Mouse (Mus musculus) ES-Bruce4 (cell line): ENCODE data around the gene Rap1gap2. TPM values are rescaled to one million over a fixed set of nuclear protein-coding genes. Genes with fewer than 3 reads are reported as not detected.

Experiments
- H3K27ac ChIP-seq: 2 replicates; pipeline ENCODE4 v1.5.1; 2012; ENCODE audit warnings: low read length, inconsistent platforms; ENCODE audit not compliant: insufficient read depth
- H3K27me3 ChIP-seq: 2 replicates; pipeline ENCODE4 v1.6.1; 2012; ENCODE audit warnings: mild to moderate bottlenecking, low read length, inconsistent platforms; ENCODE audit not compliant: control insufficient read depth, poor library complexity, insufficient read depth, severe bottlenecking
- H3K36me3 ChIP-seq: 2 replicates; pipeline ENCODE4 v1.6.1; 2012; ENCODE audit warnings: inconsistent platforms, mild to moderate bottlenecking, low read length, moderate library complexity; ENCODE audit not compliant: control insufficient read depth, poor library complexity, insufficient read depth, severe bottlenecking
- H3K4me1 ChIP-seq: one replicate; pipeline ENCODE4 v1.8.1; 2011; ENCODE audit warnings: low read length; ENCODE audit not compliant: control insufficient read depth, insufficient read depth
- H3K4me3 ChIP-seq: 2 replicates; pipeline ENCODE4 v1.5.1; 2011; ENCODE audit warnings: low read depth, mild to moderate bottlenecking, low read length
- H3K9ac ChIP-seq: 2 replicates; pipeline ENCODE4 v1.6.1; 2012; ENCODE audit warnings: low read depth, mild to moderate bottlenecking, inconsistent platforms; ENCODE audit not compliant: poor library complexity, severe bottlenecking
- H3K9me3 ChIP-seq: replicated peaks from 2 replicates; pipeline ENCODE4 v1.6.1; 2012; ENCODE audit warnings: mild to moderate bottlenecking, low read length, inconsistent platforms; ENCODE audit not compliant: control insufficient read depth, poor library complexity, insufficient read depth, severe bottlenecking
- CTCF ChIP-seq: IDR thresholded peaks from one replicate; pipeline ENCODE4 v1.8.1; 2011; ENCODE audit warnings: low read depth, low read length
- EP300 ChIP-seq: IDR thresholded peaks from 2 replicates; pipeline ENCODE4 v1.6.1; 2011; ENCODE audit warnings: low read depth, low read length; ENCODE audit not compliant: insufficient read depth
- POLR2A ChIP-seq: IDR thresholded peaks from one replicate; pipeline ENCODE4 v1.8.1; 2011; ENCODE audit warnings: low read length; ENCODE audit not compliant: insufficient read depth
- polyA plus RNA-seq: library from polyadenylated mRNA; stranded (reverse); fragments of >200 nt; gene quantifications from 2 replicates; pipeline ENCODE4 v1.2.4, GENCODE M21; 2011; ENCODE audit warnings: low read depth; ENCODE audit not compliant: missing spikeins, insufficient read depth, insufficient read length

Rap1gap2 gene
- polyA plus RNA-seq, 1 experiment = 5.7 TPM

DNA sequence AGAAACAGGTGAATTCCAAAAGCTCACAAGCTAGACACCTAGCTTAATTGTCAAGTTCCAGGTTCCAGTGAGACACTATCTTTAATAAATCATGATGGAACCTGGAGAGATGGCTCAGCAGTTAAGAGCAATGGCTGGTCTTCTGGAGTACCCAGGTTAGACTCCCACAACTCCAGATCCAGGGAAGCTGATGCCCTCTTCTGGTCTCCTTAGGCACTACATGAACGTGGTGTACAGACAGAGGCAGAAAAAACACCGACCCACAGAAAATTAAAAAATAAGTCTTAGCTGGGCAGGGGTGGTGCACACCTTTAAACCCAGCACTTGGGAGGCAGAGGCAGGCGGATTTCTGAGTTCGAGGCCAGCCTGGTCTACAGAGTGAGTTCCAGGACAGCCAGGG, 64.5 kb downstream of the Rap1gap2 start:
- no peak overlapping the region for H3K4me3 ChIP-seq
- no peaks in the 10 kb centered on the region for H3K36me3 ChIP-seq
- H3K27me3 ChIP-seq = no peaks in the 10 kb centered on the region
- H3K9me3 ChIP-seq = peaks cover 6% of the 10 kb centered on the region
- no peak overlapping the region for H3K27ac ChIP-seq
- H3K4me1 ChIP-seq = peaks cover 11% of the 10 kb centered on the region
- no peak for TF ChIP-seq EP300
- no peak for TF ChIP-seq POLR2A
- TF ChIP-seq CTCF = no peak
- H3K9ac ChIP-seq = no peak overlapping the region

DNA sequence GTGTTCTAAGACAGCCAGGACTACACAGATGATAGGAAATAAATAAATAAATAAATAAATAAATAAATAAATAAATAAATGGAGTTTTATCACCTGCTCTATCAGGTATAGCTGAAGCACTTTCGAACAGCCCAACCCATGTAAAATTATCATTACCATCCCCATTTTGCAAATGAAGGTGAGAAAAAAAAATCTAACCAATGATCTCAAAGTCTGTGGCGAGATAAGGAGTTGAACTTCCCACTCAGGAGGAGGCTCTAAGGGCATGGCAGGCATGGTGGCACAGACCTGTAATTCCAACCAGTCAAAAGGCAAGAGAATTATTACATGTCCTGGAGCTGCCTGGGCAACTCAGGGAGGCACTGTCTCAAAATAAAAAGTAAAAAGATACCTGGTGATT, 65.2 kb downstream of the Rap1gap2 start:
- TF ChIP-seq POLR2A = no peak
- no peak for TF ChIP-seq CTCF
- TF ChIP-seq EP300 = no peak
- Histone ChIP-seq H3K27me3 (no peaks in the 10 kb centered on the region), H3K27ac (no peak overlapping the region), H3K4me1 (peaks cover 8% of the 10 kb centered on the region), H3K9ac (no peak overlapping the region), H3K9me3 (peaks cover 8% of the 10 kb centered on the region), H3K36me3 (no peaks in the 10 kb centered on the region), H3K4me3 (no peak overlapping the region)

DNA sequence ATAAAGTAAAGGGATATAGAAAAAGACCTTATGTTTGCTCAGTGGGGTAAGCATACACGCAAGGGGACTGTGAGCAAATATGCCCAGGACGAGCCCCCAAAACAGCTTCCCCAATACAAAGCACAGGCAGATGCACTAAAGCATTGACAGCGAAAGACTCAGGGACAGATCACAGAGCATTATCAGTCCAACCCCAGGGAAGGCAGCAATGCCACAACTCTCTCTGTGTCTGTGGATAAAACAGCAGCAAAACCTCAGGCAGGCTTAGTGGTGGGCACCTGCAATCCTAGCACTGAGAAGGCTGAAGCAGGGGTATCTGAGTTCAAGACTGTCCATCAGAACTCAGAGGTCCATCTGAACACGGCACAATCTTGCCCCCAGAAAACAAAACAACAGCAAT, 73.4 kb downstream of the Rap1gap2 start:
- peaks cover 5% of the 10 kb centered on the region for H3K4me1 ChIP-seq
- TF ChIP-seq CTCF = no peak
- TF ChIP-seq EP300 = no peak
- no peak for TF ChIP-seq POLR2A
- peaks cover 24% of the 10 kb centered on the region for H3K9me3 ChIP-seq
- no peaks in the 10 kb centered on the region for H3K27me3 ChIP-seq
- H3K36me3 ChIP-seq = no peaks in the 10 kb centered on the region
- no peak overlapping the region for H3K9ac ChIP-seq
- H3K27ac ChIP-seq = no peak overlapping the region
- H3K4me3 ChIP-seq = no peak overlapping the region

DNA sequence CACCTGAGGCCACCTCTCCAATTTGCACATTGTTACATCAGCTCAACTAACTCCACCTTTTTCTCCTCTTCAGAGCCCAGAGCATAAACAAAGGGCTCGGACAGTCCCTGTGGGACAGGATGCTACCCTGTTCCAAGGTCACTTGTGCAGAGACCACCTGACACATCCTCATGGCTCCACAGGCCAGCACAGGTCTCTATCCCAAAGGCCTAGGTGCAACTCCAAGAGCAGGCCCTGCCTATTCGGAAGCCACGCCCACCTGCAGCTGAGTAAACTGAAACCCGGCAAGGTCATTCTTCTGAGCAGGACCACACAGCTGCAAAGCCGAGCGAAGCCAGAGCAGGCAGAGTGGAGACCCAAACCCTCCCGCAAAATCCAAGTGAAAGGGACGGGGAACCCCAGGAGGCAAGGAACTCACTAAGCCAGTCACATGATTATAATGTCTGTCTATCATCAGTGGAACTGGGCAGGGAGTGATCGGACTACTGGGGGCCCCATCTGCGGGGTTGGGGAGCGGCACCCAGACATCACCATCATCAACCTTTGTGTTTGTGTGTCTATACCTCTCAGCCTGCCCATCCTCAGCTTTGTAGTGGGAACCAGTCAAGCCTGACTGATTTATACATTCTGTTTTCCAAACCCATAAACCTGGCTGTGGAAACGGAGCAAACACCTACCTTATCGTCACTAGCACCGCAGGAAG, 74.4 kb downstream of the Rap1gap2 start:
- Histone ChIP-seq H3K9me3 (peaks cover 24% of the 10 kb centered on the region), H3K4me1 (peaks cover 5% of the 10 kb centered on the region), H3K27ac (peak overlapping the region; percentile 39; the same call in 1 of the 2 replicates), H3K27me3 (no peaks in the 10 kb centered on the region), H3K9ac (no peak overlapping the region), H3K4me3 (no peak overlapping the region), H3K36me3 (no peaks in the 10 kb centered on the region)
- TF ChIP-seq EP300 (peak; percentile 91), CTCF (no peak)

DNA sequence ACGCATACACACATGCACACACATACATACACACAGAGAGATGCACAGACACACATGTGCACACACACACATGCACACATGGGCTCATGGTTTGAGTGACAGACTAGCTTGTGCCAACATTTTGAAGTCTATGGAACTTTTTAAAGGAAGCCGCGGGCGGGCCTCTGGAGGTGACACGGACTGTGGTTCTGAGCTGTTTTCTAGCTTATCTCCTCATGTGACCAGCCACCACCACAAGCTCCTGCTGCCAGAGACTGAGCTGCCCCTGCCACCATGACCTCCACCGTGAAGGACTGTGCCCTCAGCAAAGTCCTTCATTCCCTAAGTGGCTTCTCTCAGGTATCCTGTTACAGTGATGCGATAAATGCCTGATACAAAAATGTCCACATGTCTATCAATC, 76.3 kb downstream of the Rap1gap2 start:
- TF ChIP-seq EP300 = no peak
- no peak for TF ChIP-seq POLR2A
- TF ChIP-seq CTCF = no peak
- H3K4me3 ChIP-seq = no peak overlapping the region
- H3K9ac ChIP-seq = no peak overlapping the region
- peaks cover 8% of the 10 kb centered on the region for H3K4me1 ChIP-seq
- H3K27ac ChIP-seq = no peak overlapping the region
- peaks cover 15% of the 10 kb centered on the region for H3K9me3 ChIP-seq
- H3K27me3 ChIP-seq = no peaks in the 10 kb centered on the region
- H3K36me3 ChIP-seq = no peaks in the 10 kb centered on the region

DNA sequence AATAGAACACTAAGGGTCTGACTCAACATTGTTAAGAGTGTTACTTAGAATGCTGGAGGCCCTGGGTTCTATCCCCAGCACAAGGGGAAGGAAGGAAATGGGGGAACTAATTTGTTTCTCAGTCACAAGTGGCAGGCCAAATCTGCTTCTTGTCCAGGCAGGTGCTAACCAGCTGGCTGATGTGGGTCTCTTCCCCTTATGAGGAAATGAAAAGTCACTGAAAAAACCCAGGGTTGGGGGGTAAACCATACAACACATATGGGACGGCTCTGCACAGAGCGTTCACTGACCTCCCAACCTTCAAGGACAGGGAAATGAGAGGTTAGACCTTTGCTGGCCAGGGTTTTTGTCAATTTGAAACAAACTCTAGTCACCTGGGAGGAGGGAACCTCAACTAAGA, 77.7 kb downstream of the Rap1gap2 start:
- peaks cover 5% of the 10 kb centered on the region for H3K9me3 ChIP-seq
- TF ChIP-seq EP300 (no peak), CTCF (no peak)
- H3K27ac ChIP-seq = no peak overlapping the region
- peaks cover 8% of the 10 kb centered on the region for H3K4me1 ChIP-seq
- H3K36me3 ChIP-seq = no peaks in the 10 kb centered on the region
- H3K27me3 ChIP-seq = no peaks in the 10 kb centered on the region
- no peak overlapping the region for H3K4me3 ChIP-seq
- H3K9ac ChIP-seq = no peak overlapping the region
